Mouse (Mus musculus) cerebellum, postnatal 14 days (tissue): Measurements from ENCODE around the gene Pzp.
A peak's percentile ranks its signal among the peaks of the same experiment; 100 is the strongest.

Experiments
- DNase-seq, 2 experiments: peaks; one replicate each; pipeline ENCODE4 v3.0.0; 2021; ENCODE audit warnings: mixed read lengths in 2 of 2

The Pzp gene

GRCm38 (mm10) chr6:128526601-128527000 is at the start of gene Pzp:
Gene Pzp (minus strand): TSS chr6:128526720.
- DNase-seq = no peak

DNA sequence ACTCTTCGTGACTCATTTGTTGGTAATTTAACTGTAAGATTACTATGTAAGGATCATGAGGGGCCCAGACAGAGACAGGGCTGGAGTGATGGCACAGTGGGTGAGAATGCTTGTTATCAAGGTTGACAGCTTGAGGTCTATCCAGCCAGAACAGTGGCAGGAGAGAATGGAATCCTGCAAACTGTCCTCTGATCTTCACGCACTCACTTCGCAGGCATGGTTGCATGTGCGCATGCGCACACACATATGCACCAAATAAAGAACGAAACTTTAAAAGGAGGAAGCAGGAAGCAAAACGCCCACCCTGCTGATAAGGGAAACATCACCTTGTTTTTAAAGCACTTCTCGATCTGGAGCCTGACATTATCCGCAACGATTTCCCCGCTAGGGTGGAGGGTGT is 40.1 kb upstream of the Pzp start:
- DNase-seq = no peak

GRCm38 (mm10) chr6:128554049-128554448 is 27.5 kb upstream of the Pzp start:
- DNase-seq = no peak

DNA sequence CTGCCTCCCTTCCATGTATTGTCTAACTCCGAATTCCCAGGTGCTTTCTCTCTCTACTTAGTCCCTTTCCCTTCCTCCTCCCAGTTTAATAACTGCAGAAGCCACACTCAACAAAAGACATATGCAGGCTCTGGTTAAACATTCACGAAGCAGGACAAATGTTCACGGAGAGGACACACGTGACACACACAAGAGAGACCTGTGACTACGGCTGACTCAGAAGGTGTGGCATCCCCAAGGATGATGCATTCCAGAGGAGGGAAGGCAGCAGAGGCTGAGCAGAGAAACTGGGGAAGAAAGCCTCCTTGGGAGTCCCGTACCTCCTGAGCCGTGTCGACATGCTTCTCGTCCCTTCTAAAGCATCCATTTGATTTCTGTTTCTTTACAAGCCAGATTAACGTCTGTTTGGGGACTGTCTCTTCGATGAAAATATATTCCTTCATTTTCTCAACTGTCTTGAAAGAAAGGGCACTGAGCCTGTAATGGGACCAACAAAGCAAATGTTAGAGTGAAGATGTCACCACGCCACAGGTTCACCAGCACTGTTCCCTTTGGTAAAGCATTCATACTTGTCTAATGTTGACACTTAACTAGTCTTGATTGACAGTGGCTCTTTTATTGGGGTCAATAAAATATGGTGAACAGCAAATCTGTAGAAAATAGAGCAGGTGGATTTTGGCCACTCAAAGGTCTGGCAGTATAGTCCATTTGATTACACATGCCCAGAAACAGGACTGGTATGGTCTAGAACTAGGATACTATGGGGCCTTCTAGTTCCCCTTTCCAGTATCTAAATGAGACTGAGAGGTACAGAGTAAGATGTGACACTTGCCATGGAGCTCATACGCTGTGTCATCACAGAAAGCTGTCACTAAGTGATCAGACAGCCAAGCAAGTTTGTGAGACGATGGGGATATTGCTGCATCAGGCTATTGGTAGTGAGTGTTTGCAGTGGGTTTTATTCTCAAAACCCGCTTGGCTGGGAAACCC is 23.2 kb upstream of the Pzp start:
- DNase-seq = no peak

GRCm38 (mm10) chr6:128548532-128548931 is 22.0 kb upstream of the Pzp start:
- no peak for DNase-seq

GRCm38 (mm10) chr6:128545402-128545801 is 18.9 kb upstream of the Pzp start:
- no peak for DNase-seq

- DNase-seq = peak; percentile 2 to 13
These were observed 16.7 kb upstream of the Pzp start for GRCm38 (mm10) chr6:128543226-128543625.

DNA sequence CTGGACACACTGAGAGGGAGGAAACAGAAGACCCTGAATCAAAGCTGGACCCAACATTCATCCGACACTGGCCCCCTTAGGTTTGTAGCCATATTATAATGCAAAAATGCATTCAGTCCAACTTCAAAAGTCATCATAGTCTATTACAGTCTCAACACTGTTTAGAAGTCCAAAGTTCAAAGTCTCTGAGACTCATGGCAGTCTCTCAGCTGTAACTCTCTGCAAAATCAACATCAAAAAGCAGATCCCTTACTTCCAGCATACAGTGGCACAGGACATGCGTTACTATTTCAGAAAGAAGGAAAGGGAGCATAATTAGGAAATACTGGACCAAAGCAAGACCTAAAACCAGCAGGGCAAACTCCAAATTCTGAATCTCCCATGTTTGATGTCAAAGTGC is 8.7 kb upstream of the Pzp start:
- DNase-seq = no peak

GRCm38 (mm10) chr6:128533296-128533695 is 6.8 kb upstream of the Pzp start:
- no peak for DNase-seq

DNA sequence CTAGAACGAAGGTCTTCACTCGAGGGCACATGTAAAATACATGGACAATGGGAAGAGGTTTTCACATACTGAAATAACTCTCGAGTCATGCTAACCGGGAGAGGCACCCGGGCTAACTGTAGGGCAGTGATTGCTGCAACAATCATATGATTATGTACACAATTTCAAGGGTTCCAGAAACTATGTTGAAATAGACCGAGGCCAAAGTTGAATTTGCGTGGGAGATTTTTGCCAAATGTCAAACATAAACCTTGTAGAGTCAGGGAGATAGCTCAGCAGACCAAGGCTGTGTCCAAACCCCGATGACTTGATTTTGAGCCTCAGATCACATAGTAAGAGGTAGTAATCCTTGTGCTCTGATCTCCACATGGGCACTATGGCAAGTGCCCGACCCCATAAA is 6.2 kb upstream of the Pzp start:
- DNase-seq = no peak

- no peak for DNase-seq
These were observed 2.0 kb upstream of the Pzp start for GRCm38 (mm10) chr6:128528491-128528890.

DNA sequence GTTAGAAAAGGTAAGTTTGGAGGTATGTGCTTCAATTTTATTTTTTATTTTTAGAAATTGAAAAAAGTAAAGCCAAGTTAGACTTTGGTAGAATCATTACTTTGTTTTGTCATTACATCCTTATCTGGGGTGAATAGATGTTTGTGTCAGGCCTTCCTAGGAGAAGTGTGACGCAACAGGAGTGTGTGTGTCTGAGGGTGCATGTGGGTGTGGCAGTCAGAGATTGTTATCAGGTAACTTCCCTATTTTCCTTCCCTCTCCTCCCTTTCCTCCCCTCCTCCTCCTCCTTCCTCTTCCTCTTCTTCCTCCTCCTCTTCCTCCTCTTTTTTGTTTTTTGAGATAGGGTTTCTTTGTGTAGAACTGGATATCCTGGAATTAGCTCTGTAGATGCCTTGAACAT is 590 bp upstream of the Pzp start:
- no peak for DNase-seq

DNA sequence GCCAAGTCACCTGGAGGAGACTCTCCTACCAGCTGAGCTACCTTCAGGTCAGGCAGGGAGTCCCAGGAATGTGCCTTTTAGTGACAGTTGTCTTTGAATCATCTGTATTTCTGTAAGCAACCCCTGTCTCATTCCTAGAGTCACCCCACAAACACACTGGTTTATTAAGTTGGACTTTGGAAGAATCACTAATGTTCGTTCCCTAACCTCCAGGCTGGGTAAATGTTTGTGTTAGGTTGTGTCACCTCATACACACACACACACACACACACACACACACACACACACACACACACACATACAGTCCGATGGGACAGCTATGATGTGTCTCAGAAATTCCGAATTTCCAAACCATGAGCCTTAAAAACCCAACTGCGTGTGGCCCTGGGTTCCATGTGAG is 719 bp downstream of the Pzp start:
- no peak for DNase-seq

GRCm38 (mm10) chr6:128523360-128523759 is 3.2 kb downstream of the Pzp start:
- DNase-seq = no peak

- no peak for DNase-seq
These were observed 7.4 kb downstream of the Pzp start for GRCm38 (mm10) chr6:128519159-128519558.

DNA sequence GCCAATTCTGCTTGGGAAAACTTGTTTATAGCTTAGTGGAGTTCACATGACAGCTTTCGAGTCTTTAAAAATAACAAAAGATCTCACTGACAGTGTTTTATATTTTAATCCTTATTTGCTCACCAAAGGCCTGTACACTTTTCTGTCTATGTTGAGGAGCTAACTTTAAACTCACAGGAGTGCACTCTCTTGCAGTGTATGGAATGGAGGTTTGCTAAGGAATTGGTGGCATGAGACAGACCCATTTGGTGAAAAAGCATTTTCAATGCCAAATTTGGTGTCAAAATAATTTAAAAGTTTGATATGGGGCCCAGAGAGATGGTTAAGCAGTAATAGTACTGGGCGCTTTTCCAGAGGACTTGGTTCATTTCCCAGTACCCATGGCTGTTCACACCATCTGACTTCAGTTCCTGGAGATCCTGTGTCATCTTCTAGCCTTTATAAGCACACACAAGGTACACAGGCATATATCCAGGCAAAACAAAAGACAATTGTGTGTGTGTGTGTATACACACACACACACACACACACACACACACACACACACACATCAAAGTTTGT is 20.8 kb downstream of the Pzp start:
- peak; percentile 5 to 19 for DNase-seq

- DNase-seq = no peak
These were observed 21.8 kb downstream of the Pzp start for GRCm38 (mm10) chr6:128504743-128505142.

- DNase-seq = no peak
These were observed 31.2 kb downstream of the Pzp start for GRCm38 (mm10) chr6:128495346-128495745.

GRCm38 (mm10) chr6:128494646-128495331 is 31.7 kb downstream of the Pzp start:
- no peak for DNase-seq

DNA sequence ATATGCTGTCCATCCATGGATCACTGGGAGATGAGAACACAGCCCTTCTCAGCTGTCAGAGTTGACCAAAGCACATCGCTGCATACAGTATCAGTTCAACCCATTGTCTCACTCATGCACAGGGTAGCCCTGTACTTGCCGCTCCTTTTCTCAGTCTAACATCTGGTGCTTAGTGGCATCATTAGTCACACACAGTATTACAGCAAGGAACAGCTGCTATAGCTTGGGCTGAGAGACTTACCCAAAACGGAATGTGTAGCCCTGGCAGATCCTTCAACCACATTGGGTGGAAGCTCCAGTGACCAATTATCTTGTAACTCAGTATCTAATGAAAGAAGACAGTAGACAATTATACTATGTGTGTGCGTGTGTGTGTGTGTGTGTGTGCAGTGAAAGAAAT is 34.6 kb downstream of the Pzp start:
- DNase-seq = no peak

DNA sequence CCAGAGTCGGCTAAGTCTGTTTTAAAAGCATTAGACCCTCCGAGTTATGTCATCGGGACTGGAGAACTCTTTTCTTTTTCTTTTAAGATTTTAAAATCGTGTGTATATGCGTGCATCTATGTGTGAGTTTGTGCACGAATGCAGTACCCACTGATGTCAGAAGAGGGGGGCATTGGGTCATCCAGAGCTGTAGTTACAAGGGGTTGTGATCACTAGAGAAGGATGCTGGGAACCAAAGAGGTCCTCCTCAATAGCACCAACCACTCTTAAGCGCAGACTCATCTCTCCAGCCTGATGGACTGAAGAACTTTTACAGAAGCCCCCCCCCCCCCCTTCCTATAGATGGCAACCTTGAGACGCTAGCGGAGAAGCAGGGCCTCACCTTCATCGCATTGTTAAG is 36.4 kb downstream of the Pzp start:
- DNase-seq = no peak

- DNase-seq = no peak
These were observed 38.8 kb downstream of the Pzp start for GRCm38 (mm10) chr6:128487736-128488135.
